Mouse (Mus musculus): ENCODE measurements around the gene Ndufv1. TPM values are rescaled to one million over a fixed set of nuclear protein-coding genes. Genes with fewer than 3 reads are reported as not detected.

Ndufv1 gene
- total and polyA plus RNA-seq, 3 experiments = 84.1 to 338 (median 191) TPM

- ATAC-seq (ENCODE audit: extremely low read depth, insufficient number of reproducible peaks, low FRiP score, poor library complexity, severe bottlenecking) = no peak
- no peak for DNase-seq (ENCODE audit: low spot score)
- peaks cover 27% of the 10 kb centered on the region for H3K4me1 ChIP-seq (ENCODE audit: insufficient read depth, low read depth, low read length)
- 0 out of 2 replicates have a peak, but pooled peaks cover 6% of the 10 kb centered on the region for H3K27me3 ChIP-seq (ENCODE audit: insufficient read depth, low read length)
- no peak overlapping the region for H3K4me3 ChIP-seq (ENCODE audit: low read depth, low read length)
- H3K36me3 ChIP-seq (replicated peaks) = no peaks in the 10 kb centered on the region
- TF ChIP-seq POLR2AphosphoS5 (IDR thresholded peaks at IDR 0.05; ENCODE audit: insufficient replicate concordance, low read depth, low read length) = no peak
- no peak for TF ChIP-seq CTCF (IDR thresholded peaks at IDR 0.05; ENCODE audit: low read depth, low read length)
- no peak for TF ChIP-seq GATA1 (IDR thresholded peaks at IDR 0.05; ENCODE audit: borderline replicate concordance, low read length)
- no peaks in the 10 kb centered on the region for H3K9me3 ChIP-seq (replicated peaks)
These were observed 5.4 kb upstream of the Ndufv1 start for GRCm38 (mm10) chr19:4017921-4018587.

GRCm38 (mm10) chr19:4015635-4016034 lies 3.0 kb upstream of the Ndufv1 start:
- ATAC-seq (ENCODE audit: extremely low read depth, insufficient number of reproducible peaks, low FRiP score, poor library complexity, severe bottlenecking) (no peak), DNase-seq (ENCODE audit: low spot score) (no peak)
- TF ChIP-seq GATA2 (IDR thresholded peaks at IDR 0.05; ENCODE audit: borderline replicate concordance, low read depth, low read length) (no peak), TAL1 (conservative IDR thresholded peaks at IDR 0.05; ENCODE audit: low read depth, low read length) (no peak), CTCF (IDR thresholded peaks at IDR 0.05; ENCODE audit: low read depth, low read length) (no peak), GATA1 (IDR thresholded peaks at IDR 0.05; ENCODE audit: borderline replicate concordance, low read length) (no peak), POLR2AphosphoS5 (IDR thresholded peaks at IDR 0.05; ENCODE audit: insufficient replicate concordance, low read depth, low read length) (no peak)
- Histone ChIP-seq H3K27me3 (ENCODE audit: insufficient read depth, low read length) (0 out of 2 replicates have a peak, but pooled peaks cover 6% of the 10 kb centered on the region), H3K9me3 (replicated peaks) (no peaks in the 10 kb centered on the region), H3K36me3 (replicated peaks) (peaks cover 7% of the 10 kb centered on the region), H3K4me1 (ENCODE audit: insufficient read depth, low read depth, low read length) (peaks cover 42% of the 10 kb centered on the region), H3K4me3 (ENCODE audit: low read depth, low read length) (no peak overlapping the region)

GRCm38 (mm10) chr19:4014802-4015201 lies 2.2 kb upstream of the Ndufv1 start:
- no peaks in the 10 kb centered on the region for H3K9me3 ChIP-seq (replicated peaks)
- H3K4me1 ChIP-seq (ENCODE audit: insufficient read depth, low read depth, low read length) = peaks cover 48% of the 10 kb centered on the region
- TF ChIP-seq TAL1 (conservative IDR thresholded peaks at IDR 0.05; ENCODE audit: low read depth, low read length) = no peak
- no peak for TF ChIP-seq POLR2AphosphoS5 (IDR thresholded peaks at IDR 0.05; ENCODE audit: insufficient replicate concordance, low read depth, low read length)
- no peak for ATAC-seq (ENCODE audit: extremely low read depth, insufficient number of reproducible peaks, low FRiP score, poor library complexity, severe bottlenecking)
- peaks cover 15% of the 10 kb centered on the region for H3K36me3 ChIP-seq (replicated peaks)
- no peak overlapping the region for H3K4me3 ChIP-seq (ENCODE audit: low read depth, low read length)
- no peak for DNase-seq (ENCODE audit: low spot score)
- 0 out of 2 replicates have a peak, but pooled peaks cover 4% of the 10 kb centered on the region for H3K27me3 ChIP-seq (ENCODE audit: insufficient read depth, low read length)

GRCm38 (mm10) chr19:4013066-4013465 lies 460 bp upstream of the Ndufv1 start:
- Histone ChIP-seq H3K36me3 (replicated peaks) (peaks cover 32% of the 10 kb centered on the region), H3K4me1 (ENCODE audit: insufficient read depth, low read depth, low read length) (peaks cover 45% of the 10 kb centered on the region), H3K9me3 (replicated peaks) (no peaks in the 10 kb centered on the region), H3K4me3 (ENCODE audit: low read depth, low read length) (peak overlapping the region; percentile 81), H3K27me3 (ENCODE audit: insufficient read depth, low read length) (no peaks in the 10 kb centered on the region)
- TF ChIP-seq POLR2AphosphoS5 (IDR thresholded peaks at IDR 0.05; ENCODE audit: insufficient replicate concordance, low read depth, low read length) (no peak), TAL1 (conservative IDR thresholded peaks at IDR 0.05; ENCODE audit: low read depth, low read length) (no peak), CTCF (IDR thresholded peaks at IDR 0.05; ENCODE audit: low read depth, low read length) (no peak), GATA2 (IDR thresholded peaks at IDR 0.05; ENCODE audit: borderline replicate concordance, low read depth, low read length) (no peak), GATA1 (IDR thresholded peaks at IDR 0.05; ENCODE audit: borderline replicate concordance, low read length) (no peak)
- DNase-seq (ENCODE audit: low spot score) (peak; percentile 27), ATAC-seq (ENCODE audit: extremely low read depth, insufficient number of reproducible peaks, low FRiP score, poor library complexity, severe bottlenecking) (no peak)

- ATAC-seq (ENCODE audit: extremely low read depth, insufficient number of reproducible peaks, low FRiP score, poor library complexity, severe bottlenecking) = no peak
- peaks cover 43% of the 10 kb centered on the region for H3K4me1 ChIP-seq (ENCODE audit: insufficient read depth, low read depth, low read length)
- no peak overlapping the region; the same call in 1 of the 2 replicates for H3K4me3 ChIP-seq (ENCODE audit: low read depth, low read length)
- no peak for TF ChIP-seq GATA1 (IDR thresholded peaks at IDR 0.05; ENCODE audit: borderline replicate concordance, low read length)
- TF ChIP-seq GATA2 (IDR thresholded peaks at IDR 0.05; ENCODE audit: borderline replicate concordance, low read depth, low read length) = no peak
- TF ChIP-seq TAL1 (conservative IDR thresholded peaks at IDR 0.05; ENCODE audit: low read depth, low read length) = no peak
- TF ChIP-seq CTCF (IDR thresholded peaks at IDR 0.05; ENCODE audit: low read depth, low read length) = no peak
- no peak for TF ChIP-seq POLR2AphosphoS5 (IDR thresholded peaks at IDR 0.05; ENCODE audit: insufficient replicate concordance, low read depth, low read length)
- no peaks in the 10 kb centered on the region for H3K9me3 ChIP-seq (replicated peaks)
- H3K36me3 ChIP-seq (replicated peaks) = peaks cover 52% of the 10 kb centered on the region
- H3K27me3 ChIP-seq (ENCODE audit: insufficient read depth, low read length) = no peaks in the 10 kb centered on the region
- DNase-seq (ENCODE audit: low spot score) = no peak
These were observed 1.5 kb downstream of the Ndufv1 start for GRCm38 (mm10) chr19:4011086-4011485.

- H3K27me3 ChIP-seq (ENCODE audit: insufficient read depth, low read length) = no peaks in the 10 kb centered on the region
- no peak overlapping the region for H3K4me3 ChIP-seq (ENCODE audit: low read depth, low read length)
- no peaks in the 10 kb centered on the region for H3K9me3 ChIP-seq (replicated peaks)
- peaks cover 29% of the 10 kb centered on the region for H3K4me1 ChIP-seq (ENCODE audit: insufficient read depth, low read depth, low read length)
- H3K36me3 ChIP-seq (replicated peaks) = peaks cover 93% of the 10 kb centered on the region
- DNase-seq (ENCODE audit: low spot score) (no peak), ATAC-seq (ENCODE audit: extremely low read depth, insufficient number of reproducible peaks, low FRiP score, poor library complexity, severe bottlenecking) (no peak)
- TF ChIP-seq GATA1 (IDR thresholded peaks at IDR 0.05; ENCODE audit: borderline replicate concordance, low read length) (no peak), GATA2 (IDR thresholded peaks at IDR 0.05; ENCODE audit: borderline replicate concordance, low read depth, low read length) (no peak), CTCF (IDR thresholded peaks at IDR 0.05; ENCODE audit: low read depth, low read length) (no peak), TAL1 (conservative IDR thresholded peaks at IDR 0.05; ENCODE audit: low read depth, low read length) (no peak), POLR2AphosphoS5 (IDR thresholded peaks at IDR 0.05; ENCODE audit: insufficient replicate concordance, low read depth, low read length) (no peak)
These were observed 6.6 kb downstream of the Ndufv1 start for GRCm38 (mm10) chr19:4005971-4006370.
